Mouse (Mus musculus) heart, adult 2 months (tissue): ENCODE measurements at regions not wholly inside any gene's neighbourhood (a gene's known extent, or its start where the extent isn't known, plus 50 kb on each side); places are given as distances from the start of the nearest gene placed in this dataset.
A peak's percentile ranks its signal among the peaks of the same experiment; 100 is the strongest.

Source experiments
- DNase-seq, 2 experiments: peaks; one replicate each; pipeline ENCODE4 v3.0.0; 2021
- H3K27ac ChIP-seq: fragments of 200-600 bp; 2 replicates; pipeline ENCODE4 v1.8.1; 2022
- H3K27me3 ChIP-seq: fragments of 200-500 bp; 2 replicates; pipeline ENCODE4 v1.6.1; 2012; ENCODE audit warnings: mild to moderate bottlenecking, low read length, inconsistent platforms, mixed read lengths; ENCODE audit not compliant: control insufficient read depth, insufficient read depth
- H3K36me3 ChIP-seq: fragments of 200-500 bp; 2 replicates; pipeline ENCODE4 v1.6.1; 2012; ENCODE audit warnings: low read length, inconsistent platforms; ENCODE audit not compliant: control insufficient read depth, insufficient read depth
- H3K4me1 ChIP-seq: fragments of 200-500 bp; 2 replicates; pipeline ENCODE4 v1.6.1; 2011; ENCODE audit warnings: low read length; ENCODE audit not compliant: control insufficient read depth, insufficient read depth
- H3K4me3 ChIP-seq: fragments of 200-600 bp; 2 replicates; pipeline ENCODE4 v1.8.1; 2022
- H3K79me2 ChIP-seq: fragments of 200-500 bp; replicated peaks from 2 replicates; pipeline ENCODE4 v1.6.1; 2012; ENCODE audit warnings: mild to moderate bottlenecking, inconsistent platforms, low read length, moderate library complexity, mixed read lengths; ENCODE audit not compliant: control insufficient read depth, insufficient read depth
- H3K9ac ChIP-seq: fragments of 200-500 bp; 2 replicates; pipeline ENCODE4 v1.6.1; 2012; ENCODE audit warnings: low read depth, mild to moderate bottlenecking, control low read depth, inconsistent platforms, low read length, mixed read lengths
- CTCF ChIP-seq: fragments of 200-600 bp; IDR thresholded peaks from 2 replicates; pipeline ENCODE4 v1.8.1; 2022; ENCODE audit warnings: antibody characterized with exemption, mild to moderate bottlenecking, moderate library complexity
- EP300 ChIP-seq: fragments of 200-500 bp; IDR thresholded peaks from 2 replicates; pipeline ENCODE4 v1.6.1; 2011; ENCODE audit warnings: low read depth, low read length, control low read depth; ENCODE audit not compliant: insufficient read depth
- POLR2A ChIP-seq: fragments of 200-500 bp; IDR thresholded peaks from 2 replicates; pipeline ENCODE4 v1.6.1; 2011; ENCODE audit warnings: mild to moderate bottlenecking, low read depth, low read length, control low read depth; ENCODE audit not compliant: insufficient read depth
- WGBS: fragments of 180-500 bp; shearing (Covaris S2); methylation state at CpG from one replicate; pipeline ENCODE4 v1.1.7; 2018; 5-methylcytosine and 5-hydroxymethylcytosine counted together
- intact Hi-C: fragments of 180-260 bp; cut with DNase I; formaldehyde crosslinking; loops from one replicate; pipeline ENCODE4 v1.15.1; 2025

DNA sequence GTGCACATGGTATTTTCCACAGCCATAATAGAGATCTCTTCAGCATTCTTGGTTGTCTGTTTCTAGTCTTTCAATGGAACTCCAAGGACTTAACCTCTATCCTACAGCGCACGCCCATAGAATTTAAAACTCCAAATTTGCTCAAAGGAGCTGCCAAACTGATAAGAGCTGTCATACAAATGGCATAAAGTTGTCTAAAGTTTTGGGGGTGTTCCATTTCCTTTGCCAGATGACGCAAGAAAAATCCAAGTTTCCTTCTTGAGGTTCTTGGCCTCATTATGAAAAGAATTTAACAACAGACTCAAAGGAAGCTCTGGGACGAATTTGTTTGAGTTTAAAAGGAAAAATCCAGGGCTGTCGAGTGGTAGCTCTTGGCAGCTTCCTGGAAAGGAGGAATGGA, 246.6 kb downstream of the Cxcl12 start:
- no peaks in the 10 kb centered on the region for H3K79me2 ChIP-seq
- no peaks in the 10 kb centered on the region for H3K27me3 ChIP-seq
- intact Hi-C loops = no loop called here
- no peak for TF ChIP-seq CTCF
- TF ChIP-seq EP300 = no peak
- 59% methylated on average over 5 of the region's 5 CpGs for WGBS
- H3K4me1 ChIP-seq = peaks cover 6% of the 10 kb centered on the region
- no peak overlapping the region for H3K9ac ChIP-seq
- H3K4me3 ChIP-seq = no peak overlapping the region
- peaks cover 4% of the 10 kb centered on the region for H3K36me3 ChIP-seq
- DNase-seq = no peak
- no peak overlapping the region; the same call in 1 of the 2 replicates for H3K27ac ChIP-seq

DNA sequence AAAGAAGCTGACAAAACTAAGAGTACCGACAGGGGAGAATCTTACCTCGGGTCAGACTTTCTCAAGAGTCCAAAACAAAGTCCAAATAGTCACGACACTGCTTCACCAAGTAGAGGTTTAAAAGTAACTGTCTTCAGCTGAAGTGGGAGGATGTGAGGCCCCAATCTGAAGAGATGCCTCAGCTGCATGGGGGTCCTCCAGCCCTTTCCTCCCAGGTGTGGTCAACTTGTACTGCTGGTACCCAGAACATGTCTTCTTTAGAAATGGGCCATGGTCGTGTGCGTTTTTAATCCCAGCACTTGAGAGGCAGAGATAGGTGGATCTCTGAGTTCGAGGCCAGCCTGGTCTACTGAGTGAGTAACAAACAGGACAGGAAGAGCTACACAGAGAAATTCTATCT, 247.6 kb downstream of the Cxcl12 start:
- WGBS = 80% methylated on average over 6 of the region's 6 CpGs
- H3K27me3 ChIP-seq = no peaks in the 10 kb centered on the region
- H3K36me3 ChIP-seq = peaks cover 4% of the 10 kb centered on the region
- no peak overlapping the region for H3K4me3 ChIP-seq
- intact Hi-C loops = no loop called here
- H3K27ac ChIP-seq = no peak overlapping the region; the same call in 1 of the 2 replicates
- DNase-seq = no peak
- TF ChIP-seq CTCF = no peak
- no peak for TF ChIP-seq POLR2A
- no peak for TF ChIP-seq EP300
- peaks cover 6% of the 10 kb centered on the region for H3K4me1 ChIP-seq
- no peaks in the 10 kb centered on the region for H3K79me2 ChIP-seq
- no peak overlapping the region for H3K9ac ChIP-seq

DNA sequence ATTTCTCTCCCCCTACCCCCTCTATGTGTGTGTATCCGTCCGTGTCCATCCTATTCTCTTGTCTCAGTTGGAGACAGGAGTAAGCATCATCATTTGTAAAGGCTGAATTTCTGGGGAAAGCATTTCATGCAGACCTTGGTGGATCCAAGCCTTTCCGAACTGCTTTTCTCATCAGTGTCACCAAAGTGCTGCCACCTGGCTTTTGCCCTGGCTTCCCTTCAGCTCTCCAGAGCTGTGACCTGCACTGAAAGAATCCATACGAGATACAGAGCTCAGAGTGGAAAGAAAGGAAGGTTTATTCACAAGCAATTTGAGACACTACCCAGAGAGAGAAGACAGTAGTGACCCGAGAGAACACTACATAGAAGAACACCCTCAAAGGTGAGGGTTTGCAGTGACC, 248.1 kb downstream of the Cxcl12 start:
- H3K27ac ChIP-seq = no peak overlapping the region
- H3K4me3 ChIP-seq = no peak overlapping the region
- H3K9ac ChIP-seq = no peak overlapping the region
- no peak for TF ChIP-seq POLR2A
- peak; percentile 57 for TF ChIP-seq CTCF
- H3K27me3 ChIP-seq = no peaks in the 10 kb centered on the region
- WGBS = 75% methylated on average over 5 of the region's 5 CpGs
- H3K36me3 ChIP-seq = peaks cover 4% of the 10 kb centered on the region
- intact Hi-C loops = no loop called here
- DNase-seq = no peak
- H3K79me2 ChIP-seq = no peaks in the 10 kb centered on the region
- H3K4me1 ChIP-seq = peaks cover 6% of the 10 kb centered on the region

DNA sequence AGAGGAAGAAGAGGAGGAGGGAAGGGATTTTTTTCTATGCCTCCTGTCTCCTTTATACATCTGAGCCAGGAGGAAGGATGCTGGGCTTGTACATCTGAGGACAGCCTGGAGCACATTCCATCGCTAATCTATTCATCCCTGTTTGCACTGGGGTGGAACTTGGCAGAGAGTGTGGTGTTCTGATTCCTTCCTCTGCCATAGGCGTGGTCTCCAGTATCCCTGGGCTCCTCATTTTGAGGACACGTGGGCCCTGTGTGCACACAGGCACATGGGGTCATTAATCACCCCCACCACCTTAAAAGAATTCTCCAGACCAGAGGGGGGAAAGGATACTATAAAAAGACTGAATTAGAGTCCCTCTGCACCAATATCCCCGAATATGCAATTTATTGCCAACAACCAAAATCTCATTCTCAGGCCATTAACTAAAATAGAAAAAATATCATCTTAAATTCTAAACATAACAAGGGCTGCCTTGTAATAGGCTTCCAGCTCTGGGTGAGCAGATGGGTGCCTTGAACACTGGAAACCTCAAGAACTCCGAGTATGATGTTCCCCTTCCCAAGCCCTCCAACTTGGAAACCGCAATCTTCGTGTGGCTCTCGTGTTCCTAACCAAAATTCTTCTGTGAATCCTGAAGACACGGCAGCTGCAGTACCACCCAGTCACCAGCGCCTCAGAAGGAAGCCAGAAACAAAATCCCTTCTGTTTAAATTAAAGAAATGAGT, 254.7 kb downstream of the Cxcl12 start:
- Histone ChIP-seq H3K4me1 (no peaks in the 10 kb centered on the region), H3K36me3 (no peaks in the 10 kb centered on the region), H3K9ac (no peak overlapping the region), H3K79me2 (no peaks in the 10 kb centered on the region), H3K27me3 (no peaks in the 10 kb centered on the region), H3K27ac (no peak overlapping the region), H3K4me3 (no peak overlapping the region)
- 67% methylated on average over 10 of the region's 10 CpGs for WGBS
- TF ChIP-seq CTCF = no peak
- no peak for TF ChIP-seq POLR2A
- TF ChIP-seq EP300 = no peak
- no peak for DNase-seq
- intact Hi-C loops = no loop called here

DNA sequence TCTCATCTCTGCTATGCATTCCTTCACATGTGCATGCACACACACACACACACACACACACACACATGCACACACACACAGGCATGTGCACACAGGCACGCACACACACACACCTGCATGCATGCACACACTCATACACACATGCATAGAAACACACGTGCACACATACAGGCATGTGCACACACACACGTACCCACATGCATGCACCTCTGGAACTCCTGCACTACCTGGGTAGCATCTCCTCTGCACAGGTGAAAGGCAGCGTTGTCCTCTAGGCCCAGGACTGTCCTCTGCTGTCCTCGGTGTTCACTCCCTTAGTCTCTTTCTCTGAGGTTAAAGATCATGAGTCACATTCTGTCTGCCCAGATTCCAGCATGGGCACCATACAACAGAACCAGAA, 258.0 kb downstream of the Cxcl12 start:
- Histone ChIP-seq H3K4me3 (no peak overlapping the region), H3K9ac (no peak overlapping the region), H3K27me3 (no peaks in the 10 kb centered on the region), H3K36me3 (no peaks in the 10 kb centered on the region), H3K27ac (no peak overlapping the region), H3K4me1 (peaks cover 2% of the 10 kb centered on the region), H3K79me2 (no peaks in the 10 kb centered on the region)
- TF ChIP-seq EP300 = no peak
- no peak for TF ChIP-seq CTCF
- TF ChIP-seq POLR2A = no peak
- DNase-seq = no peak
- intact Hi-C loops = no loop called here
- WGBS = 97% methylated on average over 5 of the region's 5 CpGs

DNA sequence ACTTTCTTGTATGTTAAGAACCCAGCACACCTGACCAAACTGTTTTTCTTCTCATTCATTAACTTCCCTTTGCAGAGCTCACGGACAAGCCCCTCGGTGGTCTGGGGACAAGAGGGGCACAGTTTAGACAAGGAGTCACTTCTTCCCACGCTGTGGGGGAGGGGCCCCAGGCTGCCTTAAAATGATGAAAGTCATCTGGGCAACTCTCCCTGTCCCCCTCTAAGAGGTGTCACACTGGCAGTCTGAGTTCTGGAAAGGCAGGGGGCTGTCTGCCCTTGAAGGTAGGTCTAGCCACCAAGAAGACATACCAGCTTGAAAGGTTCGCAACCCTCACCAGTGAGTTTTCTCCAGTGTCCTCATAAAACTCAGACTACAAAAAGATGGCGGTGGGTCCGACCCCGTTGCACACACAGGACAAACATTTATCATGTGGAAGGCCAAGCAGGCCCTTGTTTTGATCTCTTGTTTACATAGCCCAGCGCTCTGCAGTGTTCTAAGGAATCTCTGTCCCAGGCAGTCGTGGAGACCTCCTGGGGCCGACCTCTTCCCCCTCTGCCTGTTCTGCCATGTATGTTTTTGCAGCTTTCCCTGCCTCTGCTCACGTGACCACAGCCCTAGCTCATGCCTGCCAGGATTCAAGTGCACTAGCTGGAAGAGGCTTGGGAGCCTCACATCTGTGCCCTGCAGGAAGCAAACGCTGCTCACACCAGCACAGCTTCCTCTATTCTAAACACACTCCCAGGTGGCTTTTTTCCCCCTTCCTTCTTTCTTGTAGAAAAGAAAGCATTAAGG, 259.2 kb downstream of the Cxcl12 start:
- Histone ChIP-seq H3K79me2 (no peaks in the 10 kb centered on the region), H3K9ac (no peak overlapping the region), H3K27ac (no peak overlapping the region), H3K4me3 (no peak overlapping the region), H3K4me1 (peaks cover 2% of the 10 kb centered on the region), H3K27me3 (no peaks in the 10 kb centered on the region), H3K36me3 (no peaks in the 10 kb centered on the region)
- no peak for TF ChIP-seq POLR2A
- TF ChIP-seq CTCF = no peak
- intact Hi-C loops = no loop called here
- peak in 1 of 2 experiments; percentile 48 for DNase-seq
- WGBS = 50% methylated on average over 12 of the region's 12 CpGs
